Mouse (Mus musculus) ovary, postnatal 10 days (tissue): ENCODE results near the gene Plekhd1.

Source experiments
- DNase-seq: peaks from one replicate; pipeline ENCODE4 v3.0.0; 2022; ENCODE audit warnings: low spot score

Plekhd1 gene

DNA sequence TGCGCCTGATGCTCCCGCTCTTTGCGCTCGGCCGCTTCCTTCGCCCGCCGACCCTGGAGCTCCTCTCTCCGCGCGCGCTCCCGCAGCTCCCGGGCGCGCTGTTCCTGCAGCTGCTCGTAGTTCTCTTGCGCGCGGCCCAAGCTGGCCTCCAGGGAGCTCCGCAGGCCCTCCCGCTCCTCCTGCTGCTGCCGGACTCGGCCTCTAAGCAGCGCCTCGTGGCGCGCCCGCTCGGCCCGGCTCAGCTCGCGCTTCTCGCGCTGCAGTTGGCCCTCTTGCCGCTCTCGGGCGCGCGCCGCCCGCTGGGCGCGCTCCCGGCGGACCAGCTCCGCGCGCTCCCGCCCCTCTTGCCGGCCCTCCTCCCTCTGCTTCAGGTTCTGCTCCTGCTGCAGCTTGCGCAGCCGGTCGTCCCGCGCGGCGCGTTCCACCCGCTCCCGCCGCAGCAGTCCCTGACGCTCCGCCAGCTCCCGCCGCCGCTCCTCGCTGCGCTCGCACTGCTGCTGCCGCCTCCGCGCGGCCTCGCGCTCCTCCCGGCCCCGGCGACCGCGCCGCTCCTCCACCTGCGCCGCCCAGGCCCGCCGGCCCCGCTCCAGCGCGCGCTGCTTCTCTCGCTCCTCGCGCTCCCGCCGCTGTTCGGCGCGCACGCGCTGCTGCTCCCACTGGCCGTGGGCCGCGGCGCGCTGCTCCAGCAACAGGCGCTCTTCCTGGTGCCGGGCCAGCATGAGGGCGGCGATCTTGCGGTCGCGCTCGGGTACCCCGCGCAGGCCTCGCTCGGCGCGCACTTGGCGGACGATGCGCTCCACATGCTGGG is 65.6 kb downstream of the Plekhd1 start:
- DNase-seq, result peak; percentile 50

DNA sequence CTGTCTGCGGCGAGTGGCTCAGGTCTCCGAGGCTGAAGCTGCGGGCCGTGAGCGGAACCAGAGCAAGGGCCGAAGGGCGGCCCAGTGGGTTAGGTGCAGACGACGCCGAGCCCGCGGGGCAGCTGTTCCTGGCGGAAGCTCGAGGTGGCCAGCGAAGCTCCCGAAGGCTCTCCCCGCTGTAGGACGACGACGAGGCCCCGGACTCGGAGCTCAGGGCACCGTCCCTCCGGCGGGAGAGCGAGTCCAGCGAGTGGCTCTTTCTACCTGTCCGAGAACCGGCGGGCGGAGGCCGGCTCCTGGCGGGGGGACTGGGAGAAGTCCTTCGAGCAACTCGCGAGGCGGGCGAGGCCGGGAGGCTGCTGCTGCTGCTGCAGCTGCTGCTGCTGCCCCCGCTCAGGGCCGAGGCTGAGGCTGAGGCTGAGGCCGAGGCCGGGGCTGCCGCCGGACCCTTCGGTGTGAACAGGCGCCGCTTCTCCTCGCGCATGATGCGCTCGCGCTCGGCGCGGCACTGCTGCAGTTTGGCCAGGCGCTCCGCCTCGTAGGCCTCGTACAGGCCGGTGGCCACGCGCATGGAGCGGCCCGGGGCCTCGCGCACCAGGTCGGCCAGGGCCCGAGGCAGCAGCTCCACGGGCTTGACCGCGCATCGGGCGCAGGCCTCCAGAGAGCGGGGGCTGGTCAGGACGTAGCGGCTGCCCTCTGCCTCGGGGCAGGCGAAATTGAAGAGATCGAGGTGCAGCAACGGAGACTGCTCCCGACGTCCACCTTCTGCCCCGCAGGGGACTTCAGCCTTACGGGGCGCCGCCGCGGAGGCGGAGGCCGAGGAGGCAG is 66.4 kb downstream of the Plekhd1 start:
- peak; percentile 21 for DNase-seq

DNA sequence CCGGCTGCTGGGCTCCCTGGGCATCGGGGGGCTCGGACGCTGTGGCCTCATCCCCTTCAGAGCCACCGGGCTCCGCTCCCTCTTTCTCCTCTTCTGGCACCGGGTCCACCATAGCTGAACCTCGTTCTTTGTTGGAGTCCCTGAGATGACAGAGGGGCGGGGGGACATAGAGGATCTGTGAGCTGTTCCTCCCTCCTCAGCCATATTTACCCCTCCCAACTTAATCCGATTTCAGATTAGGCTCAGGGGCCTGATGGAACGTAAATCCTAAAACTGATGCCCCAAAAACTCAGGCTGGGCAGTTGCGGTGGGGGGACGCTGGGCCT is 67.0 kb downstream of the Plekhd1 start:
- DNase-seq, result no peak

DNA sequence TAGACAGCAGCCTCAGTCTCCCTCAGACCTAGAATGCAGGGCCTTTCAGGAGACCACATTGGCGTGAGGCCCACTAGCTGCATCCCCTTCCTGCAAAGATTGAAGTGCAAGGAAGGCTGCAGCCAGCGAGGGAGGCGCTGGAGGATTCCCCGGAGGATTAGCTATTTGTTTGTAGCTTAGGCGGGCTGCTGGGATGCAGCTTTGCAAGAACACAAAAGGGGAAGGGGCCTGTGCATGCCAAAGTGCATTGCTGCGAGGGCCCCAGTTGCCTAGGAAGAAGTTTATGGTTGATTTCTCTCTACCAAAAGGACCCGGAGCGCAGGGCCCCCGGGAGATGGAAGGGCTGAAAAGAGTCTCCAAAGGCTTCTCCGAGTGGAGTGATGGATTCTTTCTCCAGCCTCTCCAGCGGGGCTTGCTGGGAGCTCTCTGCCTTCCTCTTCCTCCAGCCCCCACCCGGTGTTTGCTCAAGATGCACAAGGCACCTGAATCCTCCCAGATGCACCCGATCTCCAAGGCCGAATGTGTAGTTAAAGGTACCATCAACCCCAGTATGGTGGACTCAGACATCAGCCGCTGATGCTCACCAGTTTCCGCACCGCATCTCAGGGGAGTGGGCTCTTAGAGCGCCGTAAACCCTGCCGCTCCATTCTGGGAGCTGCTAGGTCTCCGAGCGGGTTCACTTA is 67.5 kb downstream of the Plekhd1 start:
- DNase-seq, result no peak

DNA sequence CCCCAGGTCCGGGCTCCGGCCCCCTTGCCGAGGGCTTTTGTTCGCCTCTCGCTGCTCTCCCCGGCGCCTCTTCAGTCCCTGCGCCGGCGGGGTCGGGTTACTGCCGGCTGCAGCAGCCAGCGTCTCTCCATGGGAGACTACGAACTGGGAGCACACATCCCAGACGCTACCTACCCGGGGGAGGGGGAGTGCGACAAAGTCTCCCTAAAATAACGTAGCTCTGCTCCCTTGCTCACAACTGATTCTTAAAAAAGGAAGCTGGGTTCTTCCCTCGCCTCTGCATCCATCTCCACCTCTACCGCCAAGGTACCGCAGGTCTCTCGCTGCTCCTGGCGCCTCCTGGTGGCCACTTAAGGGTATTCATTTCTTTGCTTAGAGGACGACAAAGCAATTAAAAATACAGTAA is 68.0 kb downstream of the Plekhd1 start, which contains the start of gene Ccdc177:
Gene Ccdc177, minus strand, starts transcription at position 292 of the 406 bp plus-strand sequence.
- peak; percentile 31 for DNase-seq

DNA sequence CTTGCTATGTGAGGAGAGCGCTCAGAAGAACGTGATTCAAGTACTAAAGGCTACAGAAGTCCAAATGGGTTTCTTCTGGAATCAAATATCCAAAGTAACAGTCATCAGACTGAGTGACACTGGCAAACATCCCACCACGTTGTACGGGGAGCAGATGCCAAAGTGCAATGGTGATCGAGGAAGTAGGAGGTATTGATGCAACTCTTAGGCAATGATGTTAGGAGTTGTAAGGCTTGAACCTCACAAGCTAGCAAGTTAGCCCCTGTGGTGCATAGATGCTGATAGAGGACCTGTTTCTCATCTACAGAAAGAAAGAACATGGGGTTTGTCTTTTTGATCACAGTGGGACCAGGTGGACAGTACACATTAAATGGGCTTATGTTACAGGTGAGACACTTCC is 70.6 kb downstream of the Plekhd1 start:
- DNase-seq, result no peak

DNA sequence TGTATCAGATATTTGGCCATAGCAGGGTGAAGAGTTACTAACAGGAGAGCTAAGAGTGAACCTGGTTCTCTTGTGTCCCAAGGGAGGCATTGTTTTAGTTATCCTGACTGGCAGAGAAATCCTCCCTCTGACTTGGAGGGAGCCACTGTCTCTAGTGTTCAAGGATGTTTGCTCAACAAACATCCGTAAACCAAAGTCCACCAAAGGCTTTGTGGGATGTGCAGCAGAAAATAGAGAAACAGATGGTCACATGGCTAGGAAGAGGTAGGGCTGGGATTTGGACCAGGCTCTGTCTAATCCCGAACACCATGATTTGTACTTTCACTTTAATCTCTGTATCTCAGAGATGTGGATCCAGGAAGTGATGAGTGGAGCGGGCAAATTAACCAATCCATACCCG is 71.7 kb downstream of the Plekhd1 start:
- DNase-seq, result no peak

DNA sequence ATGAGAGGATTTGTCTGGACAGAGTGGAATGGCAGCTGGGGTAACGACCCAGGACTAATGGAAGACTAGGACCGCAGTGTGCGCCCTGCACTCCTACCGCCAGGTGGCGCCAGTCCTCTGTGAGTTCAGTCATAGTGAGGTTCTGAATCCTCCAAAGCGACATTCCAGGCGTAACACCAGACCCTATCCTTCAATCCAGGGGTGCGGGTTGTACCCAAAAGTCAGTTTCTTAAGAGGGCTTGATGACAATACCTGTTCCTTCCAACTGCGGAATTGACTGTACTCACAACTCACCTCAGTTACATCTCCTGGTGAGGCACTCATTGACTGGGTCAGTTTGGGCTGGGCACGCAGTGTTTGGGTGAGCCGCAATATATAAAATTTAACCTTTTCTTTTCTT is 77.3 kb downstream of the Plekhd1 start:
- DNase-seq, result peak; percentile 52
